Mouse (Mus musculus) cerebellum, adult 2 months (tissue): Measurements from ENCODE around the gene Bahd1. TPM values are rescaled to one million over a fixed set of nuclear protein-coding genes. Genes with fewer than 3 reads are reported as not detected.

Source experiments
- DNase-seq, 2 experiments: peaks; one replicate each; pipeline ENCODE4 v3.0.0; 2021
- H3K27ac ChIP-seq: fragments of 200-500 bp; 2 replicates; pipeline ENCODE4 v1.5.1; 2012; ENCODE audit warnings: low read length, control low read depth, inconsistent platforms; ENCODE audit not compliant: insufficient read depth
- H3K27me3 ChIP-seq: fragments of 200-500 bp; 2 replicates; pipeline ENCODE4 v1.6.1; 2012; ENCODE audit warnings: inconsistent platforms, mild to moderate bottlenecking, low read length, moderate library complexity; ENCODE audit not compliant: control insufficient read depth, insufficient read depth
- H3K4me1 ChIP-seq: fragments of 200-500 bp; 2 replicates; pipeline ENCODE4 v1.6.1; 2011; ENCODE audit warnings: low read length; ENCODE audit not compliant: control insufficient read depth, insufficient read depth
- H3K4me3 ChIP-seq: fragments of 200-500 bp; replicated peaks from 2 replicates; pipeline ENCODE3; 2011; ENCODE audit warnings: mild to moderate bottlenecking, low read depth, low read length, control low read depth; ENCODE audit not compliant: insufficient read depth
- CTCF ChIP-seq: fragments of 200-500 bp; IDR thresholded peaks from 2 replicates; pipeline ENCODE4 v1.5.1; 2011; ENCODE audit warnings: low read depth, mild to moderate bottlenecking, control low read depth, low read length, moderate library complexity, borderline replicate concordance; ENCODE audit not compliant: insufficient read depth
- POLR2A ChIP-seq: fragments of 200-500 bp; IDR thresholded peaks from 2 replicates; pipeline ENCODE4 v1.6.1; 2011; ENCODE audit warnings: low read length, control low read depth, borderline replicate concordance; ENCODE audit not compliant: insufficient read depth
- WGBS: fragments of 180-500 bp; shearing (Covaris S2); methylation state at CpG from one replicate; pipeline ENCODE4 v1.1.7; 2018; 5-methylcytosine and 5-hydroxymethylcytosine counted together
- polyA plus RNA-seq: library from polyadenylated mRNA; depleted of rRNA; stranded (reverse); fragments of >200 nt; gene quantifications from 2 replicates; pipeline ENCODE4 v1.2.3, GENCODE M21; 2012

Bahd1 gene
- polyA plus RNA-seq, 1 experiment = 16.7 TPM

- Histone ChIP-seq H3K4me1 (peaks cover 28% of the 10 kb centered on the region), H3K4me3 (no peak overlapping the region), H3K27ac (no peak overlapping the region), H3K27me3 (no peaks in the 10 kb centered on the region)
- DNase-seq = no peak
- 92% methylated on average over 3 of the region's 3 CpGs for WGBS
- TF ChIP-seq CTCF (no peak), POLR2A (no peak)
These were observed 7.6 kb downstream of the Bahd1 start for GRCm38 (mm10) chr2:118907781-118908180.

- WGBS = 86% methylated on average over 1 of the region's 1 CpGs
- no peaks in the 10 kb centered on the region for H3K27me3 ChIP-seq
- H3K4me3 ChIP-seq = no peak overlapping the region
- TF ChIP-seq POLR2A (no peak), CTCF (no peak)
- no peak overlapping the region for H3K27ac ChIP-seq
- peaks cover 30% of the 10 kb centered on the region for H3K4me1 ChIP-seq
- DNase-seq = no peak
These were observed 9.0 kb downstream of the Bahd1 start for GRCm38 (mm10) chr2:118909151-118909550.

- Histone ChIP-seq H3K27me3 (no peaks in the 10 kb centered on the region), H3K4me1 (peaks cover 37% of the 10 kb centered on the region), H3K27ac (no peak overlapping the region), H3K4me3 (no peak overlapping the region)
- WGBS = 78% methylated on average over 7 of the region's 7 CpGs
- TF ChIP-seq CTCF (no peak), POLR2A (no peak)
- no peak for DNase-seq
These were observed 10.6 kb downstream of the Bahd1 start for GRCm38 (mm10) chr2:118910605-118911278.

GRCm38 (mm10) chr2:118912706-118913105 is 12.5 kb downstream of the Bahd1 start:
- Histone ChIP-seq H3K27me3 (no peaks in the 10 kb centered on the region), H3K27ac (no peak overlapping the region; the same call in 1 of the 2 replicates), H3K4me3 (no peak overlapping the region), H3K4me1 (peaks cover 46% of the 10 kb centered on the region)
- TF ChIP-seq POLR2A = no peak
- TF ChIP-seq CTCF = no peak
- DNase-seq = no peak
- WGBS = 84% methylated on average over 8 of the region's 8 CpGs

GRCm38 (mm10) chr2:118913551-118914276 is 13.5 kb downstream of the Bahd1 start:
- TF ChIP-seq POLR2A (no peak), CTCF (no peak)
- H3K27me3 ChIP-seq = no peaks in the 10 kb centered on the region
- H3K4me1 ChIP-seq = peaks cover 46% of the 10 kb centered on the region
- H3K4me3 ChIP-seq = peak overlapping the region; percentile 4
- no peak overlapping the region for H3K27ac ChIP-seq
- DNase-seq = peak; percentile 59 to 77
- 22% methylated on average over 11 of the region's 11 CpGs for WGBS

GRCm38 (mm10) chr2:118914685-118915084 is 14.5 kb downstream of the Bahd1 start:
- no peak overlapping the region for H3K27ac ChIP-seq
- WGBS = 45% methylated on average over 8 of the region's 8 CpGs

GRCm38 (mm10) chr2:118916436-118916835 is 16.3 kb downstream of the Bahd1 start:
- Histone ChIP-seq H3K4me1 (peaks cover 50% of the 10 kb centered on the region), H3K4me3 (no peak overlapping the region), H3K27ac (no peak overlapping the region), H3K27me3 (no peaks in the 10 kb centered on the region)
- no peak for DNase-seq
- 65% methylated on average over 17 of the region's 17 CpGs for WGBS
- TF ChIP-seq POLR2A (no peak), CTCF (no peak)

More at GRCm38 (mm10) chr2:118914685-118915084, 14.5 kb downstream of the Bahd1 start:
- H3K4me3 ChIP-seq = no peak overlapping the region
- no peak for DNase-seq
- H3K27me3 ChIP-seq = no peaks in the 10 kb centered on the region
- H3K4me1 ChIP-seq = peaks cover 46% of the 10 kb centered on the region
- no peak for TF ChIP-seq POLR2A
- no peak for TF ChIP-seq CTCF

GRCm38 (mm10) chr2:118918543-118918942 is 18.4 kb downstream of the Bahd1 start:
- H3K27ac ChIP-seq = no peak overlapping the region
- DNase-seq = no peak
- 81% methylated on average over 1 of the region's 1 CpGs for WGBS
- H3K4me1 ChIP-seq = peaks cover 36% of the 10 kb centered on the region
- TF ChIP-seq POLR2A (no peak), CTCF (no peak)
- no peak overlapping the region for H3K4me3 ChIP-seq
- no peaks in the 10 kb centered on the region for H3K27me3 ChIP-seq
